Mouse (Mus musculus): ENCODE results near the gene Prr14l. TPM values are rescaled to one million over a fixed set of nuclear protein-coding genes. Genes with fewer than 3 reads are reported as not detected.

The Prr14l gene
- total and polyA plus RNA-seq, 3 experiments: 37.0 to 135 (median 39.9) TPM

DNA sequence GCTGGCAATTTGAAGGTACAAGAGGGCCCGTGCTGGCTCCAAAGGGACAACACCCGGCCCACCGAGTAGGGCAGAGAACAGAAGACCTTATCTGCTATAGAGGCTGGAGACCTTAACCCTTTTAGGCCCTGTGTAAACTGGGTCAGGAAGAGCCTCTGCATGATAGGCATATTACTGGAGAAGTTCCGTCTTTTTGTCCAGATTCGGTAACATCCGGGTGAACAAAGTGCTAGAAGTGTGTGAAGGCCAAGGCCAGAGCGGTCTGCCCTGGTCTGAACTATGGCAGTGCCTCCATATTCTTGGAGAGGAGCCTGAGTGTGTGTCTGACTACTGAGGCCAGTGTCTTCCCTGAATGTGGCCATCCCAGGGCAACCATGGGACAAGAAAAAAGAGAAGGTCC is 27.0 kb downstream of the Prr14l start, which contains the start of gene Gm20671:
Gene Gm20671, minus strand, starts transcription at position 101 of the 400 bp plus-strand sequence.
- TF ChIP-seq ZMIZ1 (IDR thresholded peaks at IDR 0.05; ENCODE audit: low read depth, low read length) (no peak), MAX (IDR thresholded peaks at IDR 0.05; ENCODE audit: low read length) (no peak), GABPA (IDR thresholded peaks at IDR 0.05; ENCODE audit: low read depth, low read length) (no peak)
- Histone ChIP-seq H3K9me3 (replicated peaks; ENCODE audit: insufficient read depth, low read length) (no peaks in the 10 kb centered on the region), H3K4me1 (ENCODE audit: control insufficient read depth in 1 of 2, insufficient read depth in 2 of 2, low read length in 2 of 2) (no peaks in the 10 kb centered on the region), H3K4me3 (ENCODE audit: control insufficient read depth in 1 of 2, insufficient read depth in 1 of 2, low read depth in 2 of 2, low read length in 2 of 2) (no peak within 1 kb of the TSS), H3K27ac (ENCODE audit: control insufficient read depth, low read depth, low read length) (no peak within 1 kb of the TSS), H3K27me3 (ENCODE audit: control insufficient read depth in 1 of 2, insufficient read depth in 2 of 2, low read length in 2 of 2) (no peaks in the 10 kb centered on the region), H3K36me3 (ENCODE audit: control insufficient read depth in 1 of 2, insufficient read depth in 2 of 2, low read length in 2 of 2) (peaks cover 0 to 47% of the 10 kb centered on the region in 2 experiments; a peak in 2 of 4 replicates), H3K79me2 (ENCODE audit: control insufficient read depth, insufficient read depth, low read length, poor library complexity) (peaks cover 7% of the 10 kb centered on the region), H3K9ac (ENCODE audit: control insufficient read depth, low read depth, low read length, poor library complexity, severe bottlenecking) (no peak within 1 kb of the TSS)
- no peak for DNase-seq (ENCODE audit: low read depth, low spot score)

DNA sequence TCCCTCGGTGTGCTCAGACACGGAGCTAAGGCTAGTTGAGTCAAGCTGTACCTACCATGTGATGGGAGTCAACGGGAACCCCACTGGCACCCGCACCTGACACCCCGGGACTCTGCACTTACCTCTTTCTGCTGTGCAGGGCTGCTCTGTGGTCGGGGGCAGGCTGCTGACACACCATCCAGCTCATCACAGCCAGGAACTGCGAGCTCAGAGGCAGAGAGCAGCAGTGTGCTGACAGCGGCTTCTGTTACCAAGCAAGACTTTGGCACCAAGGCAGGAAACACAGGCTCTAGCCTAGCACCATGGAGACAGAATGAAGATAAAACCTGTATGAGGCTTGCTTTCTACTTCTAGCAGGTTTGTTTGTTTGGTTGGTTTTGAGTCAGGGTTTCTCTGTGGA is 33.6 kb downstream of the Prr14l start:
- H3K36me3 ChIP-seq (ENCODE audit: control insufficient read depth in 1 of 2, insufficient read depth in 2 of 2, low read length in 2 of 2): peaks cover 0 to 51% of the 10 kb centered on the region in 2 experiments; a peak in 2 of 4 replicates
- no peak for DNase-seq (ENCODE audit: low read depth, low spot score)
- no peak overlapping the region for H3K4me3 ChIP-seq (ENCODE audit: control insufficient read depth in 1 of 2, insufficient read depth in 1 of 2, low read depth in 2 of 2, low read length in 2 of 2)
- no peaks in the 10 kb centered on the region for H3K9me3 ChIP-seq (replicated peaks; ENCODE audit: insufficient read depth, low read length)
- no peaks in the 10 kb centered on the region for H3K4me1 ChIP-seq (ENCODE audit: control insufficient read depth in 1 of 2, insufficient read depth in 2 of 2, low read length in 2 of 2)
- peaks cover 2% of the 10 kb centered on the region; the same call in 1 of the 2 replicates for H3K79me2 ChIP-seq (ENCODE audit: control insufficient read depth, insufficient read depth, low read length, poor library complexity)
- no peak overlapping the region for H3K9ac ChIP-seq (ENCODE audit: control insufficient read depth, low read depth, low read length, poor library complexity, severe bottlenecking)
- TF ChIP-seq UBTF (IDR thresholded peaks at IDR 0.05; ENCODE audit: borderline replicate concordance, insufficient read depth, low read depth, low read length) (no peak), SIN3A (IDR thresholded peaks at IDR 0.05; ENCODE audit: low read length) (no peak), ZNF384 (IDR thresholded peaks at IDR 0.05; ENCODE audit: low read depth, low read length) (no peak), CHD2 (IDR thresholded peaks at IDR 0.05; ENCODE audit: low read length) (no peak), CTCF (IDR thresholded peaks at IDR 0.05 in 2 of 3, conservative IDR thresholded peaks at IDR 0.05 in 1 of 3; ENCODE audit: control insufficient read depth in 1 of 3, insufficient read depth in 1 of 3, low read depth in 2 of 3, low read length in 3 of 3, poor library complexity in 1 of 3, severe bottlenecking in 1 of 3) (no peak), JUND (IDR thresholded peaks at IDR 0.05; ENCODE audit: low read depth, low read length) (no peak), BHLHE40 (IDR thresholded peaks at IDR 0.05; ENCODE audit: borderline replicate concordance, low read depth, low read length) (no peak), MAX (IDR thresholded peaks at IDR 0.05; ENCODE audit: low read length) (no peak), CHD1 (IDR thresholded peaks at IDR 0.05; ENCODE audit: low read depth, low read length) (no peak), TCF12 (IDR thresholded peaks at IDR 0.05; ENCODE audit: low read depth, low read length) (no peak), MAZ (IDR thresholded peaks at IDR 0.05; ENCODE audit: low read depth, low read length) (no peak), USF1 (IDR thresholded peaks at IDR 0.05; ENCODE audit: low read depth, low read length) (no peak), POLR2A (IDR thresholded peaks at IDR 0.05; ENCODE audit: control insufficient read depth in 1 of 2, insufficient read depth in 1 of 2, low read depth in 1 of 2, low read length in 2 of 2, poor library complexity in 1 of 2) (no peak), ELF1 (IDR thresholded peaks at IDR 0.05; ENCODE audit: low read depth, low read length) (no peak), MEF2A (IDR thresholded peaks at IDR 0.05; ENCODE audit: extremely low read depth, insufficient replicate concordance, low read depth, low read length, poor library complexity, severe bottlenecking) (no peak), MXI1 (IDR thresholded peaks at IDR 0.05; ENCODE audit: low read depth, low read length) (no peak), MYC (IDR thresholded peaks at IDR 0.05; ENCODE audit: low read depth, low read length) (no peak), KAT2A (conservative IDR thresholded peaks at IDR 0.05; ENCODE audit: low read depth, low read length) (no peak), ZMIZ1 (IDR thresholded peaks at IDR 0.05; ENCODE audit: low read depth, low read length) (no peak)
- H3K27ac ChIP-seq (ENCODE audit: control insufficient read depth, low read depth, low read length): no peak overlapping the region
- H3K27me3 ChIP-seq (ENCODE audit: control insufficient read depth in 1 of 2, insufficient read depth in 2 of 2, low read length in 2 of 2): no peaks in the 10 kb centered on the region
